Mouse (Mus musculus) limb, embryonic 13.5 days (tissue): ENCODE measurements around the gene 1700019N19Rik. TPM values are rescaled to one million over a fixed set of nuclear protein-coding genes. Genes with fewer than 3 reads are reported as not detected.

ENCODE experiments used
- ATAC-seq: fragments of 200-750 bp; cut with Nextera tagmentation; 2 replicates; pipeline ENCODE4 v1.8.0; 2017; ENCODE audit warnings: low read depth, moderate number of reproducible peaks, moderate TSS enrichment; ENCODE audit not compliant: low FRiP score
- H3K27ac ChIP-seq: fragments of 300-500 bp; sonication (generic); 2 replicates; pipeline ENCODE4 v1.5.1; 2015; ENCODE audit warnings: inconsistent platforms, mild to moderate bottlenecking, moderate library complexity
- H3K27me3 ChIP-seq: fragments of 300-500 bp; sonication (generic); 2 replicates; pipeline ENCODE4 v1.6.1; 2015; ENCODE audit warnings: mild to moderate bottlenecking, inconsistent platforms
- H3K36me3 ChIP-seq: fragments of 300-500 bp; sonication (generic); 2 replicates; pipeline ENCODE4 v1.6.1; 2015; ENCODE audit warnings: inconsistent platforms, mild to moderate bottlenecking, moderate library complexity
- H3K4me1 ChIP-seq: fragments of 300-500 bp; sonication (generic); 2 replicates; pipeline ENCODE4 v1.6.1; 2015; ENCODE audit warnings: inconsistent platforms
- H3K4me2 ChIP-seq: fragments of 300-500 bp; sonication (generic); replicated peaks from 2 replicates; pipeline ENCODE4 v1.6.1; 2015; ENCODE audit warnings: inconsistent platforms, mild to moderate bottlenecking, moderate library complexity
- H3K4me3 ChIP-seq: fragments of 300-500 bp; sonication (generic); 2 replicates; pipeline ENCODE4 v1.5.1; 2015; ENCODE audit warnings: moderate library complexity, mild to moderate bottlenecking, inconsistent platforms
- H3K9ac ChIP-seq: fragments of 300-500 bp; sonication (generic); 2 replicates; pipeline ENCODE4 v1.6.1; 2015; ENCODE audit warnings: mild to moderate bottlenecking, inconsistent platforms
- H3K9me3 ChIP-seq: fragments of 300-500 bp; sonication (generic); 2 replicates; pipeline ENCODE4 v1.6.1; 2016; ENCODE audit warnings: inconsistent platforms
- whole genome bisulfite sequencing: fragments of 180-500 bp; shearing (Covaris S2); methylation state at CpG from one replicate; pipeline ENCODE4 v1.1.7; 2015; 5-methylcytosine and 5-hydroxymethylcytosine counted together
- polyA plus RNA-seq: library from polyadenylated mRNA; unstranded; fragments of >200 nt; fragmentation: Nextera tagmentation; extraction: Ambion mirVana; gene quantifications from 2 replicates; pipeline ENCODE4 v1.2.1, GENCODE M21; 2015

1700019N19Rik gene
- not detected in 2 replicates for polyA plus RNA-seq

DNA sequence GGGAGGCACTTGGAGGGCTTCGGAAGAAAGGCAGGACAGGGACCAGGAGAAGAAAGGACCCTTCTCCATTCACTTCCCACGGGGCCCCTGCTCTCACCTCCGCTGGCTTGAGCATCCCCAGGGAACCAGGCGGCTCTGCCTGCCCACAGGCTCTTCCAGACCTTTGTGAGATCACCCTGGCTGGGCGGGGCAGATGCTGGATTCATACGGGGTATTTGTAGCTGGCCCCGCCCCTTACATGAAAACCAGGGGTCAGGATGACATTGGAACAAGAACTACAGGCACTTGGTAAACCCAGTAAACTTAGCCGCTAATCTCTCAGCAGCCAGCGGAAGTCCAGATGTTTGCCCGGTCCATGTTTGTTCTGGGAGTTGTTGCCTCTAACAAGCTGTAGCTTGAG, at the start of gene 1700019N19Rik:
1700019N19Rik (minus strand) TSS at position 178 of the 400 bp plus-strand sequence.
- no peak within 1 kb of the TSS for H3K9ac ChIP-seq
- no peak for ATAC-seq
- no peak within 1 kb of the TSS for H3K27ac ChIP-seq
- H3K4me1 ChIP-seq = peaks cover 8% of the 10 kb centered on the region
- WGBS = 38% methylated on average over 10 of the region's 10 CpGs
- no peaks in the 10 kb centered on the region for H3K9me3 ChIP-seq
- no peaks in the 10 kb centered on the region for H3K27me3 ChIP-seq
- H3K4me3 ChIP-seq = no peak within 1 kb of the TSS
- peaks cover 4% of the 10 kb centered on the region for H3K36me3 ChIP-seq
- no peak within 1 kb of the TSS for H3K4me2 ChIP-seq

DNA sequence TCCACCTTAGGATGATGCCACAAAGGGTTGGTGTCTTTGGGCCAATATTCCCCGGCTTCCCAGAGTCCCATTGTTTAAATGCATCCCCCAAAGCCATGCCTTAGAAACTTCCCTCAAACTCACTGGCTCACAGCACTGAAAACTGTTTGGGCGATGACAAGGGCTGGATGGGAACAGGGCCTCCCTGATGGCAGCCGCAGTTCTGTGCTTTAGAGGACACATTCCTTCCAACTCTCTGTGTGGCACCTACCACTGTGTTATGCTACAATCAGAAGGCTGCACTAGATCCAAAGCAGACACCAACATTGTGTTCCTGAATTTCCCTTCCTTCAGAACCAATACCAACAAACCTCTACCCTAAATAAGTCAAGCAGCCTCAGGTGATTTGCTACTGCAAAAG, 49.3 kb upstream of the 1700019N19Rik start:
- WGBS = 88% methylated on average over 3 of the region's 3 CpGs
- Histone ChIP-seq H3K4me3 (no peak overlapping the region), H3K9me3 (no peaks in the 10 kb centered on the region), H3K4me1 (peaks cover 9% of the 10 kb centered on the region; the same call in 1 of the 2 replicates), H3K27ac (no peak overlapping the region), H3K36me3 (no peaks in the 10 kb centered on the region), H3K4me2 (no peak overlapping the region), H3K9ac (no peak overlapping the region), H3K27me3 (no peaks in the 10 kb centered on the region)
- ATAC-seq = no peak

DNA sequence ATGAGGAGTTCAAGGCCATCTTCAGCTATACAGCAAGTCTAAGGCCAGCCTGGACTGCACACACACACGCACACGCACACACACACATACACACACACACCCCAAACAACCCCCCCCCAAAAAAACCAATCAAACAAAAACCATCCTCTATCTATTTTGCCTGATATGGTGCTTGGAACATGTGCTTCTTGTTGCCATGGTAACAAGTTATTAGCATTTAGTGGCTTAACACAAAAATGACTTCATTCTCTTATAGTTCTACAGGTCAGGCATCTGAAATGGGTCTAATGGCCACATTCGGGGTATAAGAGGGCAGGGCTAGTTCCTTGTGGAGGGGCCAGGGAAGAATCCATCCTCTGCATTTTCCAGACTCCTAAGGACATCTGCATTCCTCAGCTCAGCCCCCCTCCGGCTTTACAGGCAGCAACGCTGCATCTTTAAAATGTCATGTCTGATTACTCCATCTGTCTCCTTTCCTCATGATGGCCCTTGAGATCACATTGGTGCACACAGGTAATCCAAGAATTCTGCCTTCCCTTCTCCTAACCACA, 46.5 kb upstream of the 1700019N19Rik start:
- ATAC-seq = no peak
- Histone ChIP-seq H3K4me2 (no peak overlapping the region), H3K27ac (no peak overlapping the region), H3K4me1 (peaks cover 9% of the 10 kb centered on the region; the same call in 1 of the 2 replicates), H3K27me3 (no peaks in the 10 kb centered on the region), H3K9me3 (no peaks in the 10 kb centered on the region), H3K9ac (no peak overlapping the region), H3K4me3 (no peak overlapping the region), H3K36me3 (no peaks in the 10 kb centered on the region)
- 75% methylated on average over 5 of the region's 5 CpGs for WGBS

DNA sequence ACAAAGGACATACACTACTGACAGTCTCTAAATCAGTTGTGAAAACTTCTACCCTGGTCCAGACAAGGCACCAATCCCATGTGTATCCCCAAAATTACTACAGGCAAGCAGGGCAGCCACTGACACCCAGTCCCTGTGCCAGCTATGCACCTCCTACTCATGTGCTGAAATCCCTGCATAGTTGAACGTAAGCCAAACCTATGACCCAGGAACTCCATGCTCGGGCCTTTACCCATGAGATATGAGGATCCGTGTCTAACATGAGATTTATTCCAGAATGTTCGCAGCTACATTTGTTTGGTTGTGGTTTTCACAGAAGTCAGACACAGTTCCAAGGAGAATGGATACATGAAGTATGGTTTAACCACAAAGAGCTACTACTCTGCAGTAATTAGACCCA, 45.5 kb upstream of the 1700019N19Rik start:
- Histone ChIP-seq H3K27ac (no peak overlapping the region), H3K36me3 (no peaks in the 10 kb centered on the region), H3K4me3 (no peak overlapping the region), H3K9ac (no peak overlapping the region), H3K27me3 (no peaks in the 10 kb centered on the region), H3K4me1 (peaks cover 9% of the 10 kb centered on the region; the same call in 1 of the 2 replicates), H3K4me2 (no peak overlapping the region), H3K9me3 (no peaks in the 10 kb centered on the region)
- no peak for ATAC-seq
- WGBS = 74% methylated on average over 4 of the region's 4 CpGs

DNA sequence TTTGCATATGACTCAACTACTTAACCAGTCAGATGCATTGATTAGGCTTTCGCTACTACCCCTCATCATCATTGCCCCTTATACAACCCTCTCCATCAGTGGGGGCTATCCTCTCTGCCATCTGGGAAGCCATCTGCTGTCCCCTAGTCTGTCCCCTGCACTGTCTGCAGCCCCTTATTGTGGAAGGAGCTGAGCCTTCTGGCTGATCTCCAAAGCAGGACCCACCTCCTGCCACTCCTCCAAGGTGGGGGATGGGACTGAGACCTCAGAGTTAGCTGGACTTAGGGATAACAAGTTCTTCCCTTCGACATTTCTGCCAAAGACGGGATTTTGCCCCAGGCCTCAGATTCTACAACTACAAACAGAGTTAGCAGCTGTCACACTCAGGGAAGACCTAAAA, 45.1 kb upstream of the 1700019N19Rik start:
- WGBS = 61% methylated on average over 3 of the region's 3 CpGs
- no peak overlapping the region for H3K4me3 ChIP-seq
- H3K9me3 ChIP-seq = no peaks in the 10 kb centered on the region
- H3K36me3 ChIP-seq = no peaks in the 10 kb centered on the region
- H3K4me1 ChIP-seq = peaks cover 9% of the 10 kb centered on the region; the same call in 1 of the 2 replicates
- no peak overlapping the region for H3K4me2 ChIP-seq
- H3K27me3 ChIP-seq = no peaks in the 10 kb centered on the region
- ATAC-seq = no peak
- no peak overlapping the region for H3K9ac ChIP-seq
- H3K27ac ChIP-seq = no peak overlapping the region

DNA sequence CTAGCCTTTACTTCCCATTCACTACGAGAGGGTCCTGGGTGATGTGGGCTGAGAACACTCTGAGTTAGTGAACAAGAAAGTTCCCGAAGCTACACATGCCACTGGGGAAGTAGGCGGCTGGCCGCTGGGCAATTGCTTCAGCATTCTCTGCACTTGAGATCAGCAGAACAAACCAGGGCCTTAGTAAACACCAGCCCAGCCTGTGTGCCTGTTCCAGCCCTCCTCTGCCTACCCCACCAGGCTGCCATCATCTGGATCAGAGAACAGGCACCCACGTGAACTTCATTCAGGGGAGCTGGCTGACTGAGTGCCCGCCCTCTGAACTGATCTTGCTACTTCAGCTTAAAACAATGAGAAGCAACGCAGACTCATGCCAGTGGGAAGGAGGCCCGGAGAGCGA, 44.4 kb upstream of the 1700019N19Rik start:
- 74% methylated on average over 9 of the region's 9 CpGs for WGBS
- Histone ChIP-seq H3K27me3 (no peaks in the 10 kb centered on the region), H3K9ac (no peak overlapping the region), H3K9me3 (no peaks in the 10 kb centered on the region), H3K36me3 (no peaks in the 10 kb centered on the region), H3K27ac (no peak overlapping the region), H3K4me1 (peaks cover 9% of the 10 kb centered on the region; the same call in 1 of the 2 replicates), H3K4me2 (no peak overlapping the region), H3K4me3 (no peak overlapping the region)
- no peak for ATAC-seq

DNA sequence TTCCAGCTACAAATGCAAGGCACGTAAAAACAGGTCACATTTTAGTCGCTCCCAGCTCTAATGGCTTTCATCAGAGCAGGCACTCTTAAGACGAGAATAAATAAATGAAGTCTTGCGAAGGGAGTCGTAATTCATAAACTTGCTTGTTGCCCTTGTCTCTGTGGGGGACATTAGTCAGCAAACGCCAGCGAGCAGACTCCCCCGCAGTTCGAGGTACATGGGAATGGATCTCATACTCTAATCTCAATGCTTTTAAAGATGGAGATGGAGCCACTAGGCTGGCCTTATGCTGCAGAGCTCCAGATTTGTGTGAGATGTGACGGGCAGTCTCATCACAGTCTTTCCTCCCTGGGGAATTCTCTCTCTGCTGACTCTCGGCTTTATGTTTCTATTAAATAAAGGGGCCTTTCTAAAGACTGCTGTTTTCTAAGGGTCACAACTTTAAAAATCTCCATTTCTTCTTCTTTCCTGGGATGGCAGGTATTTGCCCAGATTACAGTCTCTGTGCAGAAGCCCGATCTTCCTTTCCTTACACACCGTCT, 39.4 kb upstream of the 1700019N19Rik start:
- no peak for ATAC-seq
- 44% methylated on average over 13 of the region's 13 CpGs for WGBS
- Histone ChIP-seq H3K36me3 (no peaks in the 10 kb centered on the region), H3K9me3 (no peaks in the 10 kb centered on the region), H3K4me2 (no peak overlapping the region), H3K4me1 (no peaks in the 10 kb centered on the region), H3K9ac (no peak overlapping the region), H3K4me3 (no peak overlapping the region), H3K27me3 (no peaks in the 10 kb centered on the region), H3K27ac (no peak overlapping the region)

DNA sequence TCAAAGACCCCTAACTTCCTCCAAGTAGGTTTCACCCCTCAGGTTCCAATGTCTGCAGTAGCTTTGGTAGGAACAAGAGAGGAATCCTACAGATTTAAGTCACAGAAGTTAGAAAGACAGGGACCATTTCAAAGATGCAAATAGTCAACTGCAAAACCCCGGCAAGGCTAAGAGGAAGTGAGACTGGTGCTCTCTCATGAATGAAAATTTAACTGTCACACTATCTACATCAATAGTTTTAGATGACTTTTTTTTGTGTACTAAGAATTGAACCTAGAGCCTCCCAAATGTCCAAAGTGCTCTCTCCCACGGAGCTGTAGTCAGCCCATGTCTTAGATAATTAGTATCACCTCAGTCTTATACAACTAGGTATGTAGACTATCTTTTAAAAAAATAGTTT, 38.7 kb upstream of the 1700019N19Rik start:
- H3K4me1 ChIP-seq = no peaks in the 10 kb centered on the region
- no peaks in the 10 kb centered on the region for H3K9me3 ChIP-seq
- H3K27me3 ChIP-seq = no peaks in the 10 kb centered on the region
- ATAC-seq = no peak
- no peak overlapping the region for H3K27ac ChIP-seq
- H3K9ac ChIP-seq = no peak overlapping the region
- H3K4me2 ChIP-seq = no peak overlapping the region
- H3K36me3 ChIP-seq = no peaks in the 10 kb centered on the region
- 72% methylated on average over 2 of the region's 2 CpGs for WGBS
- H3K4me3 ChIP-seq = no peak overlapping the region

DNA sequence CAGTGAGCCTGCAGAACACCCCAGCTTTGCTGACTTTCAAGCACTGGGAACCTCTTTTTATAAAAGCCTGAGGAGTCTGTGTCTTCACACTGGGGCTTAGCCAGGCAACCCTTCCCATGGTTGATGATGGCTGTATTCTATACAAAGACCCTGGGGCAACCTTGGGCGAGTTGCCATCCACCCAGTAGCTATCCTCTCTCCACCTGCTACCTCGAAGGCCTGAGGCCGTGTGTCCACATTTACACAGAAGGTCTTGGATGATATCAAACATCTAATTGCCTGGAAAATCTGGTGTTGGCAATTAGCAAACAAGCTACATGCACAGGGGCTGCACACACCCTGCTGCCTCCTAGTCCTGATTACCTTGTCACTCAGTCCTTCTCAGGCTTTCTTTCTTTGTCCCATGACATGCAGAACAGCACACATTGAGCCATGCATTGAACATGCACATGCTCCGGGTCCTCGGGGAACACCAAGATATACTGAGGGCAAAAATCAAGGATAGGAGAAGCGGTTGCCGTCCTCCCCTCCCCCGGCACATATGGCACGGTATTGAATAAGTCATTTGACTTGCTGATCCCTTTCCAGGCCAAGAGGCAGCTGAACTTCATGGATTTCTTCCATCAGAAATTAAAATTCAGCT, 37.1 kb upstream of the 1700019N19Rik start:
- Histone ChIP-seq H3K27ac (no peak overlapping the region), H3K36me3 (no peaks in the 10 kb centered on the region), H3K9me3 (no peaks in the 10 kb centered on the region), H3K4me3 (no peak overlapping the region), H3K4me2 (no peak overlapping the region), H3K9ac (no peak overlapping the region), H3K27me3 (no peaks in the 10 kb centered on the region), H3K4me1 (no peaks in the 10 kb centered on the region)
- no peak for ATAC-seq
- 87% methylated on average over 9 of the region's 9 CpGs for WGBS

DNA sequence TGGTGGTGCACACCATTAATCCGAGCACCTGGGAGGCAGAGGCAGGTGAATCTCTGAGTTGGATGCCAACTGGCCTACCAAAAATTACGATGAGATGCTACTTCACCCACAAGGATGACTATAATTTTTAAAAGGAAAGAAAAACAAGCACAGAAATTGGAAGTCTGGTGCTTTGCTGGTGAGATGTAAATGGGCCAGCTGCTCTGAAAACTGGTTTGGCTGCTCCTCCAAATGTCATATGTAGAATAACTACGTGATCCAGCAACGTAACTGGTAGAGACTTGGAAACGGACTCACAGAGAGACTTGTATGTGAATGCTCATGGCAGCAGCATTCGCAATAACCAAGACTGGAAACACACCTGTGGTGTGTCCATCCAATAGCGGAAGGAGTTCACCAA, 35.9 kb upstream of the 1700019N19Rik start:
- Histone ChIP-seq H3K36me3 (no peaks in the 10 kb centered on the region), H3K9ac (no peak overlapping the region), H3K27ac (no peak overlapping the region), H3K27me3 (no peaks in the 10 kb centered on the region), H3K4me2 (no peak overlapping the region), H3K4me3 (no peak overlapping the region), H3K9me3 (no peaks in the 10 kb centered on the region), H3K4me1 (no peaks in the 10 kb centered on the region)
- 87% methylated on average over 7 of the region's 7 CpGs for WGBS
- ATAC-seq = no peak

DNA sequence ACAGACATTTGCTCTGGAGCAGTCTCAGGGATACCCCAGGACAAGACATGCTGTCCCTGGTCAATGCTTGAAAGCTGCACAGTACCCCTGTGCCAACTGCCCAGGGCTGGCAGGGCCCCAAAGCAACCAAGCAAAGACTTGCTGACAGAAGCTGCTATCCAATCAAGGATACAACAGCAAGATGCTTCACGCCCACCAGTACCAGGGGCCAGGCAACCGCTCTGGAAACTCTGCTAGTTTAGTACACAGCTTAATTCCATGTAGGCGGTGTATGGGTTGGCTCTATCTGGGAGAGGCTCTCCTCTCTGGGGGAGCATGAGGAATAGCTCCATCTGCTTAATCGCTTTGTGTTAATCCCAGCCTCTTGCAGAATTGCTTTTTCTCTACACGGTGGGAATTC, 35.3 kb upstream of the 1700019N19Rik start:
- no peaks in the 10 kb centered on the region; the same call in 1 of the 2 replicates for H3K36me3 ChIP-seq
- 82% methylated on average over 5 of the region's 5 CpGs for WGBS
- no peak overlapping the region for H3K4me2 ChIP-seq
- H3K9me3 ChIP-seq = no peaks in the 10 kb centered on the region
- no peak for ATAC-seq
- no peak overlapping the region for H3K9ac ChIP-seq
- no peak overlapping the region for H3K27ac ChIP-seq
- H3K4me3 ChIP-seq = no peak overlapping the region
- H3K27me3 ChIP-seq = no peaks in the 10 kb centered on the region
- no peaks in the 10 kb centered on the region for H3K4me1 ChIP-seq

DNA sequence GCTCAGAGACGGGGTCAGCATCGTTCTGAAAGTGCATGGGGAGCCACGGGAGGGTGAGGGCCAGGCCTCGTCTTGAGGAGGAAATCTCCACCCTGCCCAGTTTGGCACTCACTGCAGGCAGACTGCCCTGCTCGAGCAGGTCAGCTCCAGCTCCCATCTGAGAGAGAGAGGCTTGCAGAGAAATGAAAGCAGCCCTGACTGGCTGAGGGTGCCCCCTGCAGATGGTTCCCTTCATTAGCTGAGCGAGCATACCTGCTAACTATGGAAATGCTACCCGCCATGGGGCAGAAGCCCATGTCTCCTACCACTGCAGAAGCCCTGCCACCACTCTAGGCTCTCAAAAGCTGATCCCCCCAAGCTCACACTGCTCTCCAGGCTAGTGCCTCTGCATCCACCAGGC, 33.4 kb upstream of the 1700019N19Rik start:
- Histone ChIP-seq H3K4me2 (no peak overlapping the region), H3K27me3 (no peaks in the 10 kb centered on the region), H3K4me1 (no peaks in the 10 kb centered on the region), H3K36me3 (no peaks in the 10 kb centered on the region; the same call in 1 of the 2 replicates), H3K27ac (no peak overlapping the region), H3K4me3 (no peak overlapping the region), H3K9ac (no peak overlapping the region), H3K9me3 (no peaks in the 10 kb centered on the region)
- no peak for ATAC-seq
- WGBS = 46% methylated on average over 7 of the region's 7 CpGs
